Mouse (Mus musculus): ENCODE results near the gene Numb. TPM values are rescaled to one million over a fixed set of nuclear protein-coding genes. Genes with fewer than 3 reads are reported as not detected.
A peak's percentile ranks its signal among the peaks of the same experiment; 100 is the strongest.

Gene Numb
- polyA plus RNA-seq (2015; fragmentation: Nextera tagmentation; extraction: Ambion mirVana), result 44.3 and 51.6 TPM in 2 replicates

DNA sequence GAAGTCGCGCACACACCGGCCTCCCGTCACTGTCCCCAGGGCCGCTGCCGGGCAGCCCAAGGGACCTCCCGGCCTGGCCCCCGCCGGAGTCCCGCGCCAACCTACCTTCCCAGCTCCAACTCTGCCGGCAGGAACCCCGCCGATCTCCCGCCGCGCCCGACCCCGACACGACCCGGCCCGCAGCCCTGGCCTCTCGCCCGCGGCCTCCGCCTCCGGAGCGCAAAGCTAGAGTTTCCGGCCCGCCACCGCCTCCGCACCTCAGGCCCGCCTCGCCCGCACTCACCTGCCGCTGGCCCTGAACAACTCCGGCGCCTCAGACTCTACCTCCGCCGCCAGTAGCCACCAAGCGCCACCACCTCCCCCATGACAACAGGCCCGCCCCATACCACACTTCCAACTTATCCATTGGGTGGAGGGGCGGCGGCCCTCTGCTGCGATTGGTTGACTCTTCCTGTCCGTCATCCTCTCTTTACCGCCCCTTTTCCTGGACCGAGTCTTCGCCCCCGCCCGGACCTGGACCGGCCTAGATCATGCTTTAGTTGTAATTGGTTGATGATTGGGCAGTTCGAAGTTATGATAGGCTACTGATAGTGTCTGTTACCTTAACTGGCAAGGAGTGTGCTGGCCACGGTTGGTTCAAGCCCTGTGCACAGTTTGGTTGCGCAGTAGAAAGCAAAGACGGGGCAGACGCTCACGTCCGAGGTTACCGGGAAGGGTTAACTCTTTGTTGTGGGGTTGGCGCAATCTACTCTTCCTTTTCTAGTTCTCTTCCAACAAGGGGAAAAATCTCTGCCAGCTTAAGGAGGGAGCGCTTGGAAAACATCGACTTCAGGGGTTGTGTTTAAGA is at the start of gene Numb:
Gene Numb (minus strand): TSS at position 400 of the 847 bp plus-strand sequence.
- H3K9me3 ChIP-seq (ENCODE audit: low read length), result no peaks in the 10 kb centered on the region
- H3K4me2 ChIP-seq (replicated peaks; ENCODE audit: low read depth, low read length), result peak within 1 kb of the TSS; percentile 90
- peak within 1 kb of the TSS; percentile 78 for H3K9ac ChIP-seq (replicated peaks; ENCODE audit: low read length)
- H3K36me3 ChIP-seq (ENCODE audit: insufficient read depth, low read length), result peaks cover under 1% of the 10 kb centered on the region; the same call in 1 of the 2 replicates
- peak; percentile 100 for ATAC-seq (ENCODE audit: low FRiP score, low TSS enrichment)
- peaks cover 45% of the 10 kb centered on the region for H3K4me1 ChIP-seq (ENCODE audit: insufficient read depth, low read length)
- no peaks in the 10 kb centered on the region for H3K27me3 ChIP-seq (ENCODE audit: insufficient read depth, low read length)
- peak within 1 kb of the TSS; percentile 94 for H3K27ac ChIP-seq (ENCODE audit: low read length)
- H3K4me3 ChIP-seq (ENCODE audit: low read length), result peak within 1 kb of the TSS; percentile 68
- under 1% methylated on average over 44 of the region's 63 CpGs for WGBS

DNA sequence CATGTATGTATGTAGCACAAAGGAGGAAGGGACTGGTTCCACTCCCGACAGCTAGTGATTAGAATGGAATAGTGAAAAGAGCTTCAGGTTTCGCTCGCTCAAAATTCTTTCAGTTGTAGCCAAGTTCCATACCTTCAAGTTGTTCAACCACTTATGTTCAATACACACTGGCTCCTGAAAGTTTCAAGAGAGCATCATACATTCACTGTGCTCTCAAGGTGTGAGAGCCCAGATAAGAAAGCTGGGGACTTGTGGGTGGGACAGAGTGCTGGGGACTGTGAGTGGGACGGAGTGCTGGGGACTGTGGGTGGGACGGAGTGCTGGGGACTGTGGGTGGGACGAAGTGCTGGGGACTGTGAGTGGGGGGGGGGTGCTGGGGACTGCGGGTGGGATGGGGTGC is 43.5 kb upstream of the Numb start:
- Histone ChIP-seq H3K27me3 (ENCODE audit: insufficient read depth, low read length) (no peaks in the 10 kb centered on the region), H3K27ac (ENCODE audit: low read length) (no peak overlapping the region), H3K4me1 (ENCODE audit: insufficient read depth, low read length) (no peaks in the 10 kb centered on the region), H3K4me2 (replicated peaks; ENCODE audit: low read depth, low read length) (no peak overlapping the region), H3K4me3 (ENCODE audit: low read length) (no peak overlapping the region), H3K9ac (replicated peaks; ENCODE audit: low read length) (no peak overlapping the region), H3K36me3 (ENCODE audit: insufficient read depth, low read length) (no peaks in the 10 kb centered on the region), H3K9me3 (ENCODE audit: low read length) (no peaks in the 10 kb centered on the region)
- 89% methylated on average over 6 of the region's 7 CpGs for WGBS
- ATAC-seq (ENCODE audit: low FRiP score, low TSS enrichment), result no peak

DNA sequence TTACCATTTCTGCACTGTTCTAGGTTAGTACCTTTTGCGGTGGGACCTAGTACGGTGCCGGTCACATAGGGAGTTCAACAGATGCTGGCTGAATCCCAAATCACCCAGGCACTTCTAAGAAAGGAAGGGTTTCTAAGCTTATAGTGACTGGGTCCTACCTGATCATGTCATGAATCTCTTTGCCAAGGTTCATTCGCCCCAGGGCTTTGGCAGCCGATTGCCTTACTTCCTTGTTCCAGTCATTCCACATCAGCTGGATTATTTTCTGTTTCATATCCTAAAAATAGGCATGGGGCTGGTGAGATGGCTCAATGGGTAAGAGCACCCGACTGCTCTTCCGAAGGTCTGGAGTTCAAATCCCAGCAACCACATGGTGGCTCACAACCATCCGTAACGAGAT is 36.5 kb upstream of the Numb start:
- H3K4me2 ChIP-seq (replicated peaks; ENCODE audit: low read depth, low read length), result no peak overlapping the region
- no peak overlapping the region for H3K9ac ChIP-seq (replicated peaks; ENCODE audit: low read length)
- no peak overlapping the region for H3K27ac ChIP-seq (ENCODE audit: low read length)
- H3K4me1 ChIP-seq (ENCODE audit: insufficient read depth, low read length), result peaks cover 2% of the 10 kb centered on the region; the same call in 1 of the 2 replicates
- no peaks in the 10 kb centered on the region for H3K9me3 ChIP-seq (ENCODE audit: low read length)
- WGBS, result 88% methylated on average over 9 of the region's 9 CpGs
- ATAC-seq (ENCODE audit: low FRiP score, low TSS enrichment), result no peak
- no peaks in the 10 kb centered on the region for H3K27me3 ChIP-seq (ENCODE audit: insufficient read depth, low read length)
- H3K36me3 ChIP-seq (ENCODE audit: insufficient read depth, low read length), result peaks cover 1% of the 10 kb centered on the region; the same call in 1 of the 2 replicates
- no peak overlapping the region for H3K4me3 ChIP-seq (ENCODE audit: low read length)

DNA sequence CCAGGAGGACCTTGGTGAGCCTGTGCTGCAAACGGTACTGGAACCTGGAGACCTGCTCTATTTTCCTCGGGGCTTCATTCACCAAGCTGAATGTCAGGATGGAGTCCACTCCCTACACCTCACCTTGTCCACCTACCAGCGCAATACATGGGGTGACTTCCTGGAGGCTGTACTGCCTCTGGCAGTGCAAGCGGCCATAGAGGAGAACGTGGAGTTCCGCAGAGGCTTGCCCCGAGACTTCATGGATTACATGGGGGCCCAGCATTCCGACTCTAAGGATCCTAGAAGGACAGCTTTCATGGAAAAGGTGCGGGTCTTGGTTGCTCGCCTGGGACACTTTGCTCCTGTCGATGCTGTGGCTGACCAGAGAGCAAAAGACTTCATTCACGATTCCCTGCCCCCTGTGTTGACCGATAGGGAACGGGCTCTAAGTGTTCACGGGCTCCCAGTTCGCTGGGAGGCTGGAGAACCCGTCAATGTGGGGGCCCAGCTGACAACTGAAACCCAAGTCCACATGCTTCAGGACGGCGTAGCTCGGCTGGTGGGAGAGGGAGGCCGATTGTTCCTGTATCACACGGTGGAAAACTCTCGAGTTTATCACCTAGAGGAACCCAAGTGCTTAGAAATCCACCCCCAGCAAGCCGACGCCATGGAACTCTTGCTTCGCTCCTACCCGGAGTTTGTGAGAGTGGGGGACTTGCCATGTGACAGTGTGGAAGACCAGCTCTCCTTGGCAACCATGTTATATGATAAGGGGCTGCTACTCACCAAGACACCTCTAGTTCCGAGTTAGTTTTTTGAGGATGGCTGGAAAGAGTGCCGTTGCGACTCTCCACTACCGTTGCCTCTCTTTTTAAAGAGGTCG is 30.2 kb upstream of the Numb start:
- 48% methylated on average over 32 of the region's 32 CpGs for WGBS
- Histone ChIP-seq H3K4me1 (ENCODE audit: insufficient read depth, low read length) (peaks cover 19% of the 10 kb centered on the region), H3K9ac (replicated peaks; ENCODE audit: low read length) (peak overlapping the region; percentile 86), H3K36me3 (ENCODE audit: insufficient read depth, low read length) (peaks cover 7% of the 10 kb centered on the region; the same call in 1 of the 2 replicates), H3K27me3 (ENCODE audit: insufficient read depth, low read length) (no peaks in the 10 kb centered on the region), H3K4me2 (replicated peaks; ENCODE audit: low read depth, low read length) (peak overlapping the region; percentile 93), H3K27ac (ENCODE audit: low read length) (no peak overlapping the region), H3K9me3 (ENCODE audit: low read length) (no peaks in the 10 kb centered on the region), H3K4me3 (ENCODE audit: low read length) (peak overlapping the region; percentile 96)
- ATAC-seq (ENCODE audit: low FRiP score, low TSS enrichment), result 0 out of 2 replicates have a peak, but pooled peaks have one; percentile 8

DNA sequence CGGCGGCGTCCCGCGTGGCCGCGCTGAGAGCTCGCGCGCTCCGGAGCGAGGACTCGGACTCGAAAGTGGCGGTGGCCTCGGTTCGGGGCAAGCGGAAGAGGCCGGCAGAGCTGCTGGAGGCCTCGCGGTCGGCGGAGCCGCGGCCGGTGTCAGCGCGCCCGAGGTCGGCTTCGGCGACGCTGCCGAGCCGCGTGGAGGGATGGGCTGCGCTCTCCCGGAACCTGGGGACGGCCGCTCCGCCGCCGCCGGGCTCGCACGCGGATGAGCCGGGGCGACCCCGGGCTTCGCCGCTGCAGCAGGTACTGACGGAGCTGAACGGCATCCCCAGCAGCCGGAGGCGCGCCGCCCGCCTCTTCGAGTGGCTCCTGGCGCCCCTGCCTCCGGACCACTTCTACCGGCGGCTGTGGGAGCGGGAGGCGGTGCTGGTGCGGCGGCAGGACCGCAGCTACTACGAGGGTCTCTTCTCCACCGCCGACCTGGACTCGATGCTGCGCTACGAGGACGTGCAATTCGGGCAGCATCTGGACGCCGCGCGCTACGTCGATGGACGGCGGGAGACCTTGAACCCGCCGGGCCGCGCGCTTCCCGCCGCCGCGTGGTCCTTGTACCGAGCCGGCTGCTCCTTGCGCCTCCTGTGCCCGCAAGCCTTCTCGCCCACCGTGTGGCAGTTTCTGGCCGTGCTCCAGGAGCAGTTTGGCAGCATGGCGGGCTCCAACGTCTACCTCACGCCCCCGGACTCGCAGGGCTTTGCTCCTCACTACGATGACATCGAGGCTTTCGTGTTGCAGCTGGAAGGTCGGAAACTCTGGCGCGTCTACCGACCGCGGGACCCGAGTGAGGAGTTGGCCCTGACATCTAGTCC is 29.3 kb upstream of the Numb start:
- H3K4me1 ChIP-seq (ENCODE audit: insufficient read depth, low read length), result peaks cover 19% of the 10 kb centered on the region
- ATAC-seq (ENCODE audit: low FRiP score, low TSS enrichment), result peak; percentile 60
- peak overlapping the region; percentile 93 for H3K4me2 ChIP-seq (replicated peaks; ENCODE audit: low read depth, low read length)
- peak overlapping the region; percentile 96 for H3K4me3 ChIP-seq (ENCODE audit: low read length)
- H3K9me3 ChIP-seq (ENCODE audit: low read length), result no peaks in the 10 kb centered on the region
- peak overlapping the region; percentile 86 for H3K9ac ChIP-seq (replicated peaks; ENCODE audit: low read length)
- H3K27me3 ChIP-seq (ENCODE audit: insufficient read depth, low read length), result no peaks in the 10 kb centered on the region
- peaks cover 7% of the 10 kb centered on the region; the same call in 1 of the 2 replicates for H3K36me3 ChIP-seq (ENCODE audit: insufficient read depth, low read length)
- H3K27ac ChIP-seq (ENCODE audit: low read length), result peak overlapping the region; percentile 82
- WGBS, result under 1% methylated on average over 103 of the region's 116 CpGs

DNA sequence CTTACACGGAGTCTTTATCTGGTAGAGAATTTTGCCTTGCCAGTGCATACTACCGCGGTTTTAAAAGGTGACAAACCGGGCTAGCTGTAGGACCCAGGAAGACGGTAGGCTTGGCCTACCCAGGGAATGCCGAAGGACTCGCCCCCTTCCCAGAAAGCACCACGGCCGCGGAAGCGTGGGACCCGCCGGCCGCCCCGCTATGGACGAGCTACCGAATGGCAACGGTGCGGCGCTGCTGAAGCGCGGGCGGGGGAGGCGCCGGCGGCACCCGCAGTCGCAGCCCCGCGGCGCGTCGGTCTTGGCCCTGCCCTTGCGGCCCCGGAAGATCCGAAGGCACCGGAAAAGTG is 28.7 kb upstream of the Numb start, which contains the start of gene Riox1:
Gene Riox1 (plus strand): TSS at position 116 of the 347 bp plus-strand sequence.
- peak within 1 kb of the TSS; percentile 93 for H3K4me2 ChIP-seq (replicated peaks; ENCODE audit: low read depth, low read length)
- ATAC-seq (ENCODE audit: low FRiP score, low TSS enrichment), result peak; percentile 95
- H3K36me3 ChIP-seq (ENCODE audit: insufficient read depth, low read length), result peaks cover 7% of the 10 kb centered on the region; the same call in 1 of the 2 replicates
- H3K27me3 ChIP-seq (ENCODE audit: insufficient read depth, low read length), result no peaks in the 10 kb centered on the region
- WGBS, result under 1% methylated on average over 37 of the region's 37 CpGs
- H3K27ac ChIP-seq (ENCODE audit: low read length), result peak within 1 kb of the TSS; percentile 82
- H3K9ac ChIP-seq (replicated peaks; ENCODE audit: low read length), result peak within 1 kb of the TSS; percentile 86
- peak within 1 kb of the TSS; percentile 96 for H3K4me3 ChIP-seq (ENCODE audit: low read length)
- no peaks in the 10 kb centered on the region for H3K9me3 ChIP-seq (ENCODE audit: low read length)
- peaks cover 19% of the 10 kb centered on the region for H3K4me1 ChIP-seq (ENCODE audit: insufficient read depth, low read length)

DNA sequence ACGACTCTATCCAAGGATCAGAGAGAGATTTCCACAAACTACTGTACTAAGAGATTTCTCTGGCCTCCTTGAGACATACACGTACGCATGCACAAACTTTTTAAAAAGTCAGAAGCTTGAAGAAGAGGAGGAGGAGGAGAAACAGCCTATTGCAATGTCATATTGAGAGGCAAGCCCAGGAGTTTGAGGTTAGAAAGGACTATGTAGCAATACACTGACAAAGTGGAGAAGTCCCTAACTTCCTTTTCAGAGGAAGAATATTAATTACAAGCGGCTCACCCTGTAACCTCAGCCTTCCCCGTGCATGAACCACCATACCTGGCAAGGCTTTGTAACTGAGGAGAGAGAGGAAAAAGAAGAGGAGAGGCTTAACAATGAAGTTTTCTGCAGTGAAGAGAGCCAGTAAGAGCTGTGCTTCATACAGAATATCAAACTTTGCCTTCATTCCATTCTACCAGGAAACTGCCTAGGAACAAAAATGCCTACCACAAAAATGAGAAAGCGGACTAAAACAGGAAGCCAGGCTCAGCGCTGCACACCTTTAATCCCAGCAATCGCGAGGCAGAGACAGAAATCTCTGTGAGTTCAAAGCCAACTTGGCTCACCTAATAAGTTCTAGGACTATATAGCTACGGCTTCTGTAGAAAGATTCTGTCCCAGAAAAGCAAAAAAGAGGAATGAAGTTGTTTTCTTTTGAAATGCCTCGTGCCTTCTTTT is 28.2 kb upstream of the Numb start:
- H3K27ac ChIP-seq (ENCODE audit: low read length), result peak overlapping the region; percentile 82; the same call in 1 of the 2 replicates
- WGBS, result 24% methylated on average over 11 of the region's 11 CpGs
- peak overlapping the region; percentile 86 for H3K9ac ChIP-seq (replicated peaks; ENCODE audit: low read length)
- ATAC-seq (ENCODE audit: low FRiP score, low TSS enrichment), result no peak; the same call in 1 of the 2 replicates
- H3K36me3 ChIP-seq (ENCODE audit: insufficient read depth, low read length), result peaks cover 7% of the 10 kb centered on the region; the same call in 1 of the 2 replicates
- H3K4me1 ChIP-seq (ENCODE audit: insufficient read depth, low read length), result peaks cover 19% of the 10 kb centered on the region
- H3K4me3 ChIP-seq (ENCODE audit: low read length), result peak overlapping the region; percentile 96
- no peaks in the 10 kb centered on the region for H3K9me3 ChIP-seq (ENCODE audit: low read length)
- H3K4me2 ChIP-seq (replicated peaks; ENCODE audit: low read depth, low read length), result peak overlapping the region; percentile 93
- no peaks in the 10 kb centered on the region for H3K27me3 ChIP-seq (ENCODE audit: insufficient read depth, low read length)

DNA sequence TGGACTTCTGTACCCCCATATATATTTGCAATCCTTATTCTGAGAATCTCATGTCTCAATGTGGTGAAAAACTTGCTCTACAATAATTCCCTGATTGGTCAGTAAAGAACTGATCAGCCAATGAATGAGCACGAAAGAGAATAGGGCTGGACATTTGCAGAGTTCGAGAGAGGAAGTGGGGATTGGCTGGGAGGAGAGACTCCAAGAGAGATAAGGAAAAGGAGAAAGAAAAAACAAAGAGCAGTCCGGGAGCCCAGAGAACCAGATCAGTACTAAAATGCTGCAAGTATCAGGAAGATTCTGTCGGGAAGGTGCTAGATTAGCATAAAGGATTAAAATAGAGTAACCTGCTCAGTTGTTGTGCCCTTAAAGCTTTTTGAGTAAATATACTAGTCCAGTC is 27.3 kb upstream of the Numb start:
- Histone ChIP-seq H3K4me3 (ENCODE audit: low read length) (no peak overlapping the region), H3K9ac (replicated peaks; ENCODE audit: low read length) (no peak overlapping the region), H3K4me2 (replicated peaks; ENCODE audit: low read depth, low read length) (no peak overlapping the region), H3K27me3 (ENCODE audit: insufficient read depth, low read length) (no peaks in the 10 kb centered on the region), H3K9me3 (ENCODE audit: low read length) (no peaks in the 10 kb centered on the region), H3K36me3 (ENCODE audit: insufficient read depth, low read length) (peaks cover 7% of the 10 kb centered on the region; the same call in 1 of the 2 replicates), H3K27ac (ENCODE audit: low read length) (no peak overlapping the region), H3K4me1 (ENCODE audit: insufficient read depth, low read length) (peaks cover 19% of the 10 kb centered on the region)
- WGBS, result 75% methylated on average over 4 of the region's 4 CpGs
- no peak for ATAC-seq (ENCODE audit: low FRiP score, low TSS enrichment)
